ENCODE assay signal across 9 mouse cellular contexts in genomic region chr6:105677149-105678031, GRCm38 (mm10). TPM values are rescaled to one million over a fixed set of nuclear protein-coding genes. Genes with fewer than 3 reads are reported as not detected.
DNase-seq lines count a peak whose midpoint lies in the region; ATAC-seq lines count a peak whose summit lies in the region.
"Had no signal": no experiment of that assay in that cellular context is flagged by ENCODE, and none has a peak within 500 bp of the region (broad histone marks: within the 10 kb centered on the region; RNA-seq: fewer than 3 reads in every experiment).

Gene Cntn4, plus strand, starts transcription at chr6:105677660.

- WGBS in lung, embryonic 16.5 days: 3% methylated on average over 36 of the region's 40 CpGs
- WGBS in neural tube, embryonic 15.5 days: 2% methylated on average over 39 of the region's 40 CpGs

- H3K9ac ChIP-seq in lung, embryonic 16.5 days (ENCODE audit: low read length): no peak within 1 kb of the TSS
- H3K9ac ChIP-seq in neural tube, embryonic 15.5 days (replicated peaks): peak within 1 kb of the TSS; percentile 68

- 0 out of 2 replicates have a peak, but pooled peaks cover 4% of the 10 kb centered on the region for H3K4me1 ChIP-seq in lung, embryonic 16.5 days (replicated peaks; ENCODE audit: control insufficient read depth, insufficient read depth, low read length)
- H3K4me1 ChIP-seq in neural tube, embryonic 15.5 days: peaks cover 10% of the 10 kb centered on the region; the same call in 1 of the 2 replicates

- peak; percentile 52; the same call in 1 of the 2 replicates for ATAC-seq in lung, embryonic 16.5 days (ENCODE audit: low read depth)
- peak; percentile 93 for ATAC-seq in neural tube, embryonic 15.5 days (ENCODE audit: low FRiP score)

- DNase-seq in lung, adult 18-20 months: no peak
- peak; percentile 80 to 81 for DNase-seq in cerebellum, postnatal 36 days
- peak; percentile 42 to 47 for DNase-seq in frontal cortex, postnatal 25 days (ENCODE audit: low spot score in 2 of 2)
- peak; percentile 58 to 65 for DNase-seq in left cerebral cortex, adult 9 months (ENCODE audit: low spot score in 2 of 2)
- no peak for DNase-seq in natural killer cell, adult 2 months (ENCODE audit: low spot score in 2 of 2)
- no peak for DNase-seq in thymus, postnatal 25 days

- peaks cover 14% of the 10 kb centered on the region for H3K27me3 ChIP-seq in lung, embryonic 16.5 days (ENCODE audit: control insufficient read depth, insufficient read depth, low read depth, low read length)
- no peaks in the 10 kb centered on the region for H3K27me3 ChIP-seq in neural tube, embryonic 15.5 days (replicated peaks)

- H3K36me3 ChIP-seq in lung, embryonic 16.5 days (ENCODE audit: control insufficient read depth, insufficient read depth, low read length): no peaks in the 10 kb centered on the region
- H3K36me3 ChIP-seq in neural tube, embryonic 15.5 days: no peaks in the 10 kb centered on the region

- peak within 1 kb of the TSS; percentile 64 for H3K4me2 ChIP-seq in lung, embryonic 16.5 days (ENCODE audit: low read depth, low read length)
- H3K4me2 ChIP-seq in neural tube, embryonic 15.5 days: peak within 1 kb of the TSS; percentile 76

- no peak within 1 kb of the TSS for H3K27ac ChIP-seq in lung, embryonic 16.5 days (ENCODE audit: low read length)
- H3K27ac ChIP-seq in neural tube, embryonic 15.5 days (replicated peaks): peak within 1 kb of the TSS; percentile 77

- no peaks in the 10 kb centered on the region for H3K9me3 ChIP-seq in lung, embryonic 16.5 days (ENCODE audit: control insufficient read depth, low read length)
- H3K9me3 ChIP-seq in neural tube, embryonic 15.5 days (replicated peaks): no peaks in the 10 kb centered on the region

- H3K4me3 ChIP-seq in lung, embryonic 16.5 days (ENCODE audit: low read length): peak within 1 kb of the TSS; percentile 44
- peak within 1 kb of the TSS; percentile 63 for H3K4me3 ChIP-seq in neural tube, embryonic 15.5 days (replicated peaks)
- H3K4me3 ChIP-seq: myocyte had no signal

RNA-seq across cellular contexts. Expression of gene Cntn4, which starts in this region (rescaled TPM):
- polyA plus RNA-seq in lung, embryonic 16.5 days (2015; fragmentation: Nextera tagmentation; extraction: Ambion mirVana): 1.3 and 1.5 TPM in 2 replicates
- polyA plus RNA-seq in neural tube, embryonic 15.5 days (2015; fragmentation: Nextera tagmentation; extraction: Ambion mirVana): 28.0 and 37.6 TPM in 2 replicates
- polyA plus RNA-seq: myocyte had no signal

Comparison
In these comparisons a context has a peak if more than half of its experiments do, and no peak if none do; other contexts are left out.
1. RNA of gene Cntn4 (polyA plus RNA-seq): 28.0 to 37.6 TPM in neural tube, embryonic 15.5 days; 1.3 to 1.5 TPM in lung, embryonic 16.5 days; every median in the first group is over 10 times any median in the second.
2. DNase-seq: peak in cerebellum, postnatal 36 days (2 of 2), frontal cortex, postnatal 25 days (2 of 2) and left cerebral cortex, adult 9 months (2 of 2); none in lung, adult 18-20 months (0 of 2), natural killer cell, adult 2 months (0 of 2) and thymus, postnatal 25 days (single experiment).